Comparison of ENCODE assay signal across 19 mouse cellular contexts in genomic region chr6:124501473-124501872, GRCm38 (mm10). TPM values are rescaled to one million over a fixed set of nuclear protein-coding genes. Genes with fewer than 3 reads are reported as not detected.
DNase-seq lines count a peak whose midpoint lies in the region; TF ChIP-seq lines count a peak whose summit lies in the region.
"Had no signal": no experiment of that assay in that cellular context is flagged by ENCODE, and none has a peak within 500 bp of the region (broad histone marks: within the 10 kb centered on the region; RNA-seq: fewer than 3 reads in every experiment).

No protein-coding gene starts in this region.

- no peak for TF ChIP-seq CTCF in testis, adult 2 months (IDR thresholded peaks at IDR 0.05; ENCODE audit: control insufficient read depth, insufficient read depth, insufficient replicate concordance, low read depth, low read length)

- peak; percentile 19 for DNase-seq in adrenal gland, postnatal 10 days
- DNase-seq in adrenal gland, postnatal 14 days = no peak
- DNase-seq in heart, adult 18-20 months = peak; percentile 38 to 43
- DNase-seq in heart, adult 9 months (ENCODE audit: low spot score in 2 of 2) = no peak
- DNase-seq in testis, postnatal 14 days (ENCODE audit: low spot score) = no peak
- peak; percentile 42 for DNase-seq in adipocyte (ENCODE audit: low spot score)
- no peak for DNase-seq in ovary, postnatal 36 days (ENCODE audit: low spot score)
- DNase-seq: cerebellum, adult 11-12 months; cerebellum, adult 9-10 months; cerebellum, postnatal 36 days; heart, adult 11 months had no signal

- no peaks in the 10 kb centered on the region for H3K27me3 ChIP-seq in testis, adult 2 months (ENCODE audit: control insufficient read depth, insufficient read depth, low read length)
- H3K27me3 ChIP-seq: embryonic facial prominence, embryonic 13.5 days; forebrain, embryonic 12.5 days; heart, embryonic 15.5 days; hindbrain, embryonic 13.5 days; Patski had no signal

- peak overlapping the region; percentile 37 for H3K27ac ChIP-seq in testis, adult 2 months (ENCODE audit: control insufficient read depth, insufficient read depth, low read depth, low read length)
- H3K27ac ChIP-seq: embryonic facial prominence, embryonic 13.5 days; forebrain, embryonic 12.5 days; heart, embryonic 15.5 days; hindbrain, embryonic 13.5 days; hindbrain, postnatal 0 days had no signal

- no peaks in the 10 kb centered on the region for H3K4me1 ChIP-seq in testis, adult 2 months (ENCODE audit: control insufficient read depth, insufficient read depth, low read length)
- H3K4me1 ChIP-seq: forebrain, embryonic 12.5 days; heart, embryonic 15.5 days; hindbrain, embryonic 13.5 days had no signal

- no peaks in the 10 kb centered on the region for H3K36me3 ChIP-seq in testis, adult 2 months (ENCODE audit: control insufficient read depth, insufficient read depth, low read length)
- H3K36me3 ChIP-seq: embryonic facial prominence, embryonic 13.5 days; forebrain, embryonic 12.5 days; heart, embryonic 15.5 days; hindbrain, embryonic 13.5 days had no signal

- no peak overlapping the region for H3K4me3 ChIP-seq in testis, adult 2 months (ENCODE audit: control insufficient read depth, low read depth, low read length)
- H3K4me3 ChIP-seq: embryonic facial prominence, embryonic 13.5 days; forebrain, embryonic 12.5 days; heart, embryonic 15.5 days; hindbrain, embryonic 13.5 days had no signal

- TF ChIP-seq POLR2A in testis, adult 2 months (IDR thresholded peaks at IDR 0.05; ENCODE audit: control insufficient read depth, low read depth, low read length) = no peak

RNA-seq across cellular contexts. Expression of gene C1rl, which starts 8.6 kb away (rescaled TPM):
- 10 to 100 TPM; 16.0 to 21.7 TPM for total RNA-seq in adrenal gland, postnatal 10 days (2021)
- 9.2 and 17.6 TPM in 2 replicates for total RNA-seq in adrenal gland, postnatal 14 days (2021)
- 1 to 10 TPM; 1.3 to 2.1 TPM for total RNA-seq in heart, adult 18-20 months (2021)
- polyA plus RNA-seq in testis, adult 2 months (2012; rRNA removed) = 0.64 and 0.89 TPM in 2 replicates

RNA-seq across cellular contexts. Expression of gene C1ra, which starts 10.7 kb away (rescaled TPM):
- 10 to 100 TPM; 40.4 to 51.1 TPM for total RNA-seq in adrenal gland, postnatal 10 days (2021)
- 34.4 and 39.6 TPM in 2 replicates for total RNA-seq in adrenal gland, postnatal 14 days (2021)
- 10 to 100 TPM; 12.0 to 17.7 TPM for total RNA-seq in heart, adult 18-20 months (2021)
- 4.3 and 5.5 TPM in 2 replicates for polyA plus RNA-seq in testis, adult 2 months (2012; rRNA removed)

RNA-seq across cellular contexts. Expression of gene Clstn3, which starts 36.9 kb away (rescaled TPM):
- total RNA-seq in adrenal gland, postnatal 10 days (2021) = 10 to 100 TPM; 78.7 to 79.4 TPM
- total RNA-seq in adrenal gland, postnatal 14 days (2021) = 87.3 and 118 TPM in 2 replicates
- total RNA-seq in heart, adult 18-20 months (2021) = 1 to 10 TPM in 1 of 2 experiments, under 1 TPM in 1; 0.30 to 8.2 TPM
- 4.4 and 4.7 TPM in 2 replicates for polyA plus RNA-seq in testis, adult 2 months (2012; rRNA removed)

RNA-seq across cellular contexts. Expression of gene C1s1, which starts 40.7 kb away (rescaled TPM):
- total RNA-seq in adrenal gland, postnatal 10 days (2021) = 100 to 1,000 TPM in 1 of 2 experiments, 10 to 100 TPM in 1; 76.9 to 105 TPM
- total RNA-seq in adrenal gland, postnatal 14 days (2021) = 51.8 and 66.5 TPM in 2 replicates
- total RNA-seq in heart, adult 18-20 months (2021) = 10 to 100 TPM; 27.9 to 33.2 TPM
- 9.4 and 10.5 TPM in 2 replicates for polyA plus RNA-seq in testis, adult 2 months (2012; rRNA removed)
- total RNA-seq: hematopoietic stem cell, adult 5-6 weeks had no signal

Comparison
In these comparisons a context has a peak if more than half of its experiments do, and no peak if none do; other contexts are left out.
1. DNase-seq: peak in adrenal gland, postnatal 10 days (single experiment), heart, adult 18-20 months (2 of 2) and adipocyte (single experiment); none in adrenal gland, postnatal 14 days (single experiment), heart, adult 9 months (0 of 2), testis, postnatal 14 days (single experiment) and ovary, postnatal 36 days (single experiment).